Comparison of ENCODE assay signal across 36 mouse cellular contexts in the genomic region with DNA sequence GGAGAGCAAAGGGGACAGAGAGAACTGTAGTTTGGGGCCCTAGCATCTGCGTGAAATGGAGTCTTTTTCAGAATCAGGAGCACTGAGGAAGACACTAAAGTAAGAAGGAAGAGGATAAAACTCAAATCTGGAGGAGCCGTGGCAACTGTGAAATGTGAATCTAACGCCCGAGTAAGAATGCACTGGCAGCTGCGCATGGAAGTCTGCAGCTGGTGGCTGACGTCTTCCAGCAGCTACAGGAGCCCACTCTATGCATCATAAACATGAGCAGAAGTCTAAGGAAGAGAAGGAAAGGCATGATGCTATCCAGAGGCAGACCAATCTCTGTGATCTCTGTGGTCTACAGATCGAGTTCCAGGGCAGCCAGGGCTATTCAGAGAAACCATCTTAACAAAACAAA. TPM values are rescaled to one million over a fixed set of nuclear protein-coding genes. Genes with fewer than 3 reads are reported as not detected.
"Had no signal": no experiment of that assay in that cellular context is flagged by ENCODE, and none has a peak within 500 bp of the region (broad histone marks: within the 10 kb centered on the region; RNA-seq: fewer than 3 reads in every experiment).

No protein-coding gene starts in this region.

- H3K4me3 ChIP-seq: embryonic facial prominence, embryonic 10.5 days; embryonic facial prominence, embryonic 12.5 days; embryonic facial prominence, embryonic 13.5 days; embryonic facial prominence, embryonic 15.5 days; erythroblast, embryonic 14.5 days; forebrain, embryonic 10.5 days; forebrain, embryonic 12.5 days; forebrain, embryonic 13.5 days; forebrain, embryonic 15.5 days; gastrocnemius, adult 2 months; heart, adult 2 months had no signal

- H3K9ac ChIP-seq: embryonic facial prominence, embryonic 12.5 days; embryonic facial prominence, embryonic 13.5 days; embryonic facial prominence, embryonic 15.5 days; forebrain, embryonic 12.5 days; forebrain, embryonic 13.5 days; forebrain, embryonic 15.5 days; forebrain, postnatal 0 days had no signal

- H3K36me3 ChIP-seq: embryonic facial prominence, embryonic 10.5 days; embryonic facial prominence, embryonic 12.5 days; embryonic facial prominence, embryonic 13.5 days; embryonic facial prominence, embryonic 15.5 days; forebrain, embryonic 10.5 days; forebrain, embryonic 12.5 days; forebrain, embryonic 15.5 days had no signal

- H3K4me1 ChIP-seq: embryonic facial prominence, embryonic 10.5 days; embryonic facial prominence, embryonic 12.5 days; embryonic facial prominence, embryonic 13.5 days; embryonic facial prominence, embryonic 15.5 days; forebrain, embryonic 10.5 days; forebrain, embryonic 12.5 days; forebrain, embryonic 13.5 days; forebrain, embryonic 15.5 days had no signal

- DNase-seq: cerebellum, adult 9-10 months; cerebellum, adult 9-11 months; cerebellum, postnatal 10 days; cerebellum, postnatal 14 days; cerebellum, postnatal 25 days; cerebellum, postnatal 36 days; embryo, embryonic 11 days; forebrain, postnatal 0 days; gastrocnemius, adult 2 months; gastrocnemius, postnatal 10 days; gastrocnemius, postnatal 14 days; gastrocnemius, postnatal 36 days; heart, adult 11 months; heart, adult 18-20 months; heart, adult 2 months had no signal

- H3K4me2 ChIP-seq: embryonic facial prominence, embryonic 12.5 days; embryonic facial prominence, embryonic 13.5 days; embryonic facial prominence, embryonic 15.5 days; forebrain, embryonic 12.5 days; forebrain, embryonic 13.5 days; forebrain, embryonic 15.5 days had no signal

- H3K9me3 ChIP-seq: embryonic facial prominence, embryonic 10.5 days; embryonic facial prominence, embryonic 12.5 days; embryonic facial prominence, embryonic 13.5 days; embryonic facial prominence, embryonic 15.5 days; forebrain, embryonic 10.5 days; forebrain, embryonic 12.5 days; forebrain, embryonic 13.5 days; forebrain, embryonic 15.5 days had no signal

- H3K27ac ChIP-seq: embryonic facial prominence, embryonic 10.5 days; embryonic facial prominence, embryonic 12.5 days; embryonic facial prominence, embryonic 13.5 days; embryonic facial prominence, embryonic 15.5 days; forebrain, embryonic 10.5 days; forebrain, embryonic 12.5 days; forebrain, embryonic 13.5 days; forebrain, embryonic 15.5 days; gastrocnemius, adult 2 months; heart, adult 2 months had no signal

- ATAC-seq: forebrain, embryonic 13.5 days; forebrain, embryonic 14.5 days; forebrain, embryonic 15.5 days; forebrain, embryonic 16.5 days; forebrain, postnatal 0 days had no signal

RNA-seq across cellular contexts. Expression of a gene that starts 12.1 kb away (rescaled TPM):
- total RNA-seq: common myeloid progenitor, adult 5-6 weeks; forebrain, postnatal 0 days; gastrocnemius, adult 18-20 months; gastrocnemius, adult 2 months; gastrocnemius, adult 8-10 months; gastrocnemius, postnatal 10 days; gastrocnemius, postnatal 14 days; gastrocnemius, postnatal 36 days; gastrocnemius, postnatal 4 days; granulocyte monocyte progenitor cell, adult 5-6 weeks; heart, adult 18-20 months; heart, adult 2 months; heart, adult 8-10 months had no signal
- polyA plus RNA-seq: erythroblast, embryonic 14.5 days; forebrain, embryonic 16.5 days; gonadal fat pad, adult 2 months; heart, adult 2 months had no signal

RNA-seq across cellular contexts. Expression of a gene that starts 37.2 kb away (rescaled TPM):
- total RNA-seq: common myeloid progenitor, adult 5-6 weeks; gastrocnemius, adult 18-20 months; gastrocnemius, adult 2 months; gastrocnemius, adult 8-10 months; gastrocnemius, postnatal 10 days; gastrocnemius, postnatal 14 days; gastrocnemius, postnatal 36 days; gastrocnemius, postnatal 4 days; granulocyte monocyte progenitor cell, adult 5-6 weeks; heart, adult 18-20 months; heart, adult 2 months; heart, adult 8-10 months had no signal
- polyA plus RNA-seq: cortical plate, adult 2 months; embryonic facial prominence, embryonic 11.5 days; embryonic facial prominence, embryonic 12.5 days; embryonic facial prominence, embryonic 13.5 days; erythroblast, embryonic 14.5 days; forebrain, embryonic 10.5 days; forebrain, embryonic 11.5 days; forebrain, embryonic 12.5 days; forebrain, embryonic 13.5 days; forebrain, embryonic 14.5 days; heart, adult 2 months had no signal

RNA-seq across cellular contexts. Expression of a gene that starts 43.4 kb away (rescaled TPM):
- total RNA-seq: common myeloid progenitor, adult 5-6 weeks; gastrocnemius, adult 18-20 months; gastrocnemius, adult 2 months; gastrocnemius, adult 8-10 months; gastrocnemius, postnatal 10 days; gastrocnemius, postnatal 14 days; gastrocnemius, postnatal 36 days; gastrocnemius, postnatal 4 days; granulocyte monocyte progenitor cell, adult 5-6 weeks; heart, adult 18-20 months; heart, adult 2 months; heart, adult 8-10 months had no signal
- polyA plus RNA-seq: embryonic facial prominence, embryonic 10.5 days; embryonic facial prominence, embryonic 11.5 days; embryonic facial prominence, embryonic 12.5 days; embryonic facial prominence, embryonic 13.5 days; embryonic facial prominence, embryonic 15.5 days; forebrain, embryonic 10.5 days; forebrain, embryonic 11.5 days; forebrain, embryonic 12.5 days; forebrain, embryonic 13.5 days; forebrain, embryonic 14.5 days; forebrain, embryonic 15.5 days; gonadal fat pad, adult 2 months; heart, adult 2 months had no signal
